Mouse (Mus musculus) hindbrain, embryonic 10.5 days (tissue): Measurements from ENCODE around the gene Setd5. TPM values are rescaled to one million over a fixed set of nuclear protein-coding genes. Genes with fewer than 3 reads are reported as not detected.

ENCODE experiments used
- DNase-seq: peaks from one replicate; pipeline ENCODE4 v3.0.0-alpha.2; 2017; ENCODE audit warnings: low spot score
- H3K27ac ChIP-seq: fragments of 300-500 bp; sonication (generic); 2 replicates; pipeline ENCODE4 v1.5.1; 2016; ENCODE audit warnings: mild to moderate bottlenecking, moderate library complexity
- H3K27me3 ChIP-seq: fragments of 300-500 bp; sonication (generic); 2 replicates; pipeline ENCODE4 v1.6.1; 2016; ENCODE audit warnings: mild to moderate bottlenecking; ENCODE audit not compliant: poor library complexity, insufficient read depth, severe bottlenecking
- H3K36me3 ChIP-seq: fragments of 300-500 bp; sonication (generic); 2 replicates; pipeline ENCODE4 v1.6.1; 2016; ENCODE audit warnings: mild to moderate bottlenecking, moderate library complexity
- H3K4me1 ChIP-seq: fragments of 300-500 bp; sonication (generic); replicated peaks from 2 replicates; pipeline ENCODE4 v1.6.1; 2016; ENCODE audit warnings: mild to moderate bottlenecking
- H3K4me3 ChIP-seq: fragments of 300-500 bp; sonication (generic); 2 replicates; pipeline ENCODE4 v1.5.1; 2016; ENCODE audit warnings: mild to moderate bottlenecking, moderate library complexity
- H3K9me3 ChIP-seq: fragments of 300-500 bp; sonication (generic); 2 replicates; pipeline ENCODE4 v1.6.1; 2016; ENCODE audit warnings: mild to moderate bottlenecking, moderate library complexity
- WGBS: fragments of 180-500 bp; shearing (Covaris S2); methylation state at CpG from one replicate; pipeline ENCODE4 v1.1.7; 2016; 5-methylcytosine and 5-hydroxymethylcytosine counted together
- polyA plus RNA-seq: library from polyadenylated mRNA; unstranded; fragments of >200 nt; fragmentation: Nextera tagmentation; extraction: Ambion mirVana; gene quantifications from 2 replicates; pipeline ENCODE4 v1.2.1, GENCODE M21; 2016

The Setd5 gene
- polyA plus RNA-seq, 1 experiment from 2014 or later = 71.2 TPM

- peaks cover 3% of the 10 kb centered on the region; the same call in 1 of the 2 replicates for H3K27me3 ChIP-seq
- H3K27ac ChIP-seq = no peak overlapping the region
- 88% methylated on average over 11 of the region's 11 CpGs for WGBS
- DNase-seq = no peak
- H3K9me3 ChIP-seq = no peaks in the 10 kb centered on the region
- peaks cover 24% of the 10 kb centered on the region for H3K4me1 ChIP-seq
- no peak overlapping the region for H3K4me3 ChIP-seq
- H3K36me3 ChIP-seq = no peaks in the 10 kb centered on the region
These were observed 35.8 kb upstream of the Setd5 start for GRCm38 (mm10) chr6:113041215-113041990.

- Histone ChIP-seq H3K36me3 (peaks cover 26% of the 10 kb centered on the region), H3K4me1 (peaks cover 29% of the 10 kb centered on the region), H3K4me3 (peak overlapping the region; percentile 68), H3K9me3 (no peaks in the 10 kb centered on the region), H3K27ac (peak overlapping the region; percentile 91), H3K27me3 (no peaks in the 10 kb centered on the region)
- DNase-seq = no peak
- 1% methylated on average over 11 of the region's 11 CpGs for WGBS
These were observed 31.6 kb upstream of the Setd5 start for GRCm38 (mm10) chr6:113045575-113045974.

GRCm38 (mm10) chr6:113046041-113046975 lies 30.9 kb upstream of the Setd5 start, which contains the start of gene Thumpd3:
TSS of gene Thumpd3 (plus strand) at chr6:113046225.
- Histone ChIP-seq H3K4me3 (peak within 1 kb of the TSS; percentile 68), H3K9me3 (no peaks in the 10 kb centered on the region), H3K36me3 (peaks cover 33% of the 10 kb centered on the region), H3K27me3 (no peaks in the 10 kb centered on the region), H3K4me1 (peaks cover 29% of the 10 kb centered on the region), H3K27ac (peak within 1 kb of the TSS; percentile 91)
- DNase-seq = peak; percentile 99
- WGBS = 1% methylated on average over 59 of the region's 59 CpGs

- DNase-seq = no peak
- H3K9me3 ChIP-seq = no peaks in the 10 kb centered on the region
- H3K36me3 ChIP-seq = peaks cover 41% of the 10 kb centered on the region
- peak overlapping the region; percentile 68 for H3K4me3 ChIP-seq
- H3K4me1 ChIP-seq = peaks cover 29% of the 10 kb centered on the region
- peak overlapping the region; percentile 91 for H3K27ac ChIP-seq
- 68% methylated on average over 15 of the region's 15 CpGs for WGBS
- H3K27me3 ChIP-seq = no peaks in the 10 kb centered on the region
These were observed 30.0 kb upstream of the Setd5 start for GRCm38 (mm10) chr6:113047016-113047746.

GRCm38 (mm10) chr6:113048371-113048770 lies 28.8 kb upstream of the Setd5 start:
- no peak overlapping the region for H3K27ac ChIP-seq
- no peak overlapping the region for H3K4me3 ChIP-seq
- no peaks in the 10 kb centered on the region for H3K9me3 ChIP-seq
- 94% methylated on average over 2 of the region's 2 CpGs for WGBS
- peaks cover 29% of the 10 kb centered on the region for H3K4me1 ChIP-seq
- H3K27me3 ChIP-seq = no peaks in the 10 kb centered on the region
- H3K36me3 ChIP-seq = peaks cover 53% of the 10 kb centered on the region
- DNase-seq = no peak

GRCm38 (mm10) chr6:113049159-113049558 lies 28.0 kb upstream of the Setd5 start:
- H3K36me3 ChIP-seq = peaks cover 60% of the 10 kb centered on the region
- WGBS = 94% methylated on average over 3 of the region's 3 CpGs

GRCm38 (mm10) chr6:113052972-113053371 lies 24.2 kb upstream of the Setd5 start:
- Histone ChIP-seq H3K27me3 (no peaks in the 10 kb centered on the region), H3K4me3 (no peak overlapping the region), H3K9me3 (no peaks in the 10 kb centered on the region), H3K4me1 (peaks cover 4% of the 10 kb centered on the region), H3K36me3 (peaks cover 98% of the 10 kb centered on the region), H3K27ac (no peak overlapping the region)
- WGBS = 88% methylated on average over 3 of the region's 3 CpGs
- DNase-seq = no peak

More at GRCm38 (mm10) chr6:113049159-113049558, 28.0 kb upstream of the Setd5 start:
- no peaks in the 10 kb centered on the region for H3K27me3 ChIP-seq
- no peak overlapping the region for H3K27ac ChIP-seq
- H3K9me3 ChIP-seq = no peaks in the 10 kb centered on the region
- H3K4me1 ChIP-seq = peaks cover 29% of the 10 kb centered on the region
- no peak overlapping the region for H3K4me3 ChIP-seq
- DNase-seq = no peak

- Histone ChIP-seq H3K4me3 (no peak overlapping the region), H3K4me1 (no peaks in the 10 kb centered on the region), H3K36me3 (peaks cover 96% of the 10 kb centered on the region), H3K9me3 (no peaks in the 10 kb centered on the region), H3K27me3 (no peaks in the 10 kb centered on the region), H3K27ac (no peak overlapping the region)
- WGBS = 91% methylated on average over 6 of the region's 6 CpGs
- DNase-seq = no peak
These were observed 22.5 kb upstream of the Setd5 start for GRCm38 (mm10) chr6:113054552-113055107.

- no peak for DNase-seq
- Histone ChIP-seq H3K27ac (no peak overlapping the region), H3K9me3 (no peaks in the 10 kb centered on the region), H3K4me3 (no peak overlapping the region), H3K36me3 (peaks cover 97% of the 10 kb centered on the region), H3K4me1 (no peaks in the 10 kb centered on the region), H3K27me3 (no peaks in the 10 kb centered on the region)
- 69% methylated on average over 1 of the region's 1 CpGs for WGBS
These were observed 16.1 kb upstream of the Setd5 start for GRCm38 (mm10) chr6:113060892-113061563.

GRCm38 (mm10) chr6:113062253-113062652 lies 14.9 kb upstream of the Setd5 start:
- Histone ChIP-seq H3K9me3 (no peaks in the 10 kb centered on the region), H3K36me3 (peaks cover 97% of the 10 kb centered on the region), H3K27me3 (no peaks in the 10 kb centered on the region), H3K4me3 (no peak overlapping the region), H3K4me1 (no peaks in the 10 kb centered on the region), H3K27ac (no peak overlapping the region)
- no peak for DNase-seq
- 81% methylated on average over 3 of the region's 3 CpGs for WGBS

GRCm38 (mm10) chr6:113063363-113063762 lies 13.8 kb upstream of the Setd5 start:
- Histone ChIP-seq H3K27me3 (no peaks in the 10 kb centered on the region), H3K27ac (no peak overlapping the region), H3K36me3 (peaks cover 98% of the 10 kb centered on the region), H3K9me3 (no peaks in the 10 kb centered on the region), H3K4me3 (no peak overlapping the region), H3K4me1 (no peaks in the 10 kb centered on the region)
- no peak for DNase-seq
- WGBS = 94% methylated on average over 10 of the region's 10 CpGs

- H3K36me3 ChIP-seq = peaks cover 100% of the 10 kb centered on the region
- WGBS = 92% methylated on average over 3 of the region's 3 CpGs
- no peaks in the 10 kb centered on the region for H3K9me3 ChIP-seq
These were observed 12.0 kb upstream of the Setd5 start for GRCm38 (mm10) chr6:113065186-113065585.

More at GRCm38 (mm10) chr6:113065186-113065585, 12.0 kb upstream of the Setd5 start:
- Histone ChIP-seq H3K27me3 (no peaks in the 10 kb centered on the region), H3K4me3 (no peak overlapping the region), H3K27ac (no peak overlapping the region), H3K4me1 (no peaks in the 10 kb centered on the region)
- no peak for DNase-seq
